30 mouse cellular contexts compared by ENCODE assay signal in genomic region chr8:3346691-3347413, GRCm38 (mm10). TPM values are rescaled to one million over a fixed set of nuclear protein-coding genes. Genes with fewer than 3 reads are reported as not detected.
"Had no signal": no experiment of that assay in that cellular context is flagged by ENCODE, and none has a peak within 500 bp of the region (broad histone marks: within the 10 kb centered on the region; RNA-seq: fewer than 3 reads in every experiment).

No protein-coding gene starts in this region.

- H3K4me2 ChIP-seq: limb, embryonic 12.5 days; limb, embryonic 15.5 days; liver, embryonic 11.5 days; lung, embryonic 14.5 days; midbrain, embryonic 11.5 days had no signal

- H3K9me3 ChIP-seq: limb, embryonic 12.5 days; limb, embryonic 15.5 days; megakaryocyte, embryonic 14.5 days had no signal

- H3K36me3 ChIP-seq: limb, embryonic 12.5 days; limb, embryonic 15.5 days had no signal

- H3K27me3 ChIP-seq: limb, embryonic 12.5 days; limb, embryonic 15.5 days had no signal

- H3K9ac ChIP-seq: limb, embryonic 12.5 days; limb, embryonic 15.5 days; liver, embryonic 14.5 days; liver, postnatal 0 days; lung, embryonic 14.5 days had no signal

- DNase-seq: kidney, adult 2 months; layer of hippocampus, adult 9-11 months; liver, postnatal 0 days; lung, embryonic 14.5 days; midbrain, embryonic 14.5 days; right cerebral cortex, adult 18-20 months; right cerebral cortex, postnatal 14 days; right cerebral cortex, postnatal 4 days; thymus, adult 2 months; thymus, postnatal 14 days; thymus, postnatal 4 days had no signal

- H3K4me3 ChIP-seq: layer of hippocampus, adult 2 months; left cerebral cortex, adult 2 months; limb, embryonic 12.5 days; limb, embryonic 15.5 days had no signal

- H3K27ac ChIP-seq: kidney, postnatal 0 days; layer of hippocampus, adult 2 months; left cerebral cortex, adult 2 months; limb, embryonic 12.5 days; limb, embryonic 15.5 days; liver, embryonic 14.5 days; macrophage; stomach, postnatal 0 days had no signal

- H3K4me1 ChIP-seq: limb, embryonic 12.5 days; limb, embryonic 15.5 days had no signal

- ATAC-seq: liver, postnatal 0 days; lung, postnatal 0 days had no signal

RNA-seq across cellular contexts. Expression of gene A430078G23Rik, which starts 6.4 kb away (rescaled TPM):
- total RNA-seq: layer of hippocampus, adult 2 months; layer of hippocampus, postnatal 25 days; left cerebral cortex, postnatal 10 days; left cerebral cortex, postnatal 36 days; midbrain, postnatal 0 days had no signal
- polyA plus RNA-seq: kidney, embryonic 14.5 days; midbrain, embryonic 11.5 days; midbrain, embryonic 14.5 days; midbrain, postnatal 0 days; neural tube, embryonic 11.5 days; neural tube, embryonic 14.5 days had no signal
